Mouse (Mus musculus) layer of hippocampus, adult 8-10 months (tissue): ENCODE data around the gene Slc25a33. TPM values are rescaled to one million over a fixed set of nuclear protein-coding genes. Genes with fewer than 3 reads are reported as not detected.

ENCODE experiments used
- DNase-seq, 2 experiments: peaks; one replicate each; pipeline ENCODE4 v3.0.0; 2022; ENCODE audit warnings: low spot score in 2 of 2
- total RNA-seq, 4 experiments: library from RNA; stranded (reverse); gene quantifications; 2 replicates each; pipeline ENCODE4 v1.2.4; 2022

The Slc25a33 gene
- total RNA-seq, 4 experiments from 2014 or later = 29.9 to 33.1 (median 31.0) TPM

DNA sequence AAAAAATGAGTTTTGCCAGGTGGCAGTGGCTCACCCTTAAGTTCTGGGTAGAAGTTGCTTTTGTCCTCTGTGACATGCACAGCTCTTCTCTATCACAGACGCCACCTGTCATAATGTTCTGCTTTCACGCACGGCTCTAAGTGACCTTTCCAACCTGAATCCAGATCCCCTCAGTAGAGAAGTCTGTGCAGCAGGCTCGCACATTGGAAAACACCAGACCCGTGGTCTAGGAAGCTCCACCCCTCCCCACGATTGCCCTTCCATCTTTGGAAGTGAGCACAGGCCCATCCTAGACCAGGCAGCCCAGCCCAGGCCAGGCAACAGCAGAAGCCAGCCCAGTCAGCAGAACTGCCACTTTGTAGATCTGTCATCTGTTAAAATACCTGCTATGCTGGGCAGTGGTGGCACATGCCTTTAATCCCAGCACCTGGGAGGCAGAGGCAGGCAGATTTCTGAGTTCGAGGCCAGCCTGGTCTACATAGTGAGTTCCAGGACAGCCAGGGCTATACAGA lies 20.9 kb upstream of the Slc25a33 start:
- no peak for DNase-seq

DNA sequence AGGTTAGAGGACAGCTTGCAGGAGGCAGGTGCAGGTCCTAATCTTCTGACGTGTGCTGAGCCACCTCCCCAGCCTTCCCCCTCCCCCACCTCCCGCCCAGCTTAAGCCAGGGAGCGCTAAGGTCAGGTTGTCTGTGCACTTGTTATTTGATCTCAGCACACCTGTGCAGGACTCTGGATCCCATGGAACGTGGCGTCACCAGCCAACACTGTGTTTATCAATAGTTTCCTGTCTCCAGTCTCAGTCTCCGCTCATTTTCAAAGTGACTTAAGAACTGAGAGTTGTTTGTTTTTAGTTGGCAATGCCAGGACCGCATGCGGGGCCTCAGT lies 19.9 kb upstream of the Slc25a33 start:
- DNase-seq = no peak

DNA sequence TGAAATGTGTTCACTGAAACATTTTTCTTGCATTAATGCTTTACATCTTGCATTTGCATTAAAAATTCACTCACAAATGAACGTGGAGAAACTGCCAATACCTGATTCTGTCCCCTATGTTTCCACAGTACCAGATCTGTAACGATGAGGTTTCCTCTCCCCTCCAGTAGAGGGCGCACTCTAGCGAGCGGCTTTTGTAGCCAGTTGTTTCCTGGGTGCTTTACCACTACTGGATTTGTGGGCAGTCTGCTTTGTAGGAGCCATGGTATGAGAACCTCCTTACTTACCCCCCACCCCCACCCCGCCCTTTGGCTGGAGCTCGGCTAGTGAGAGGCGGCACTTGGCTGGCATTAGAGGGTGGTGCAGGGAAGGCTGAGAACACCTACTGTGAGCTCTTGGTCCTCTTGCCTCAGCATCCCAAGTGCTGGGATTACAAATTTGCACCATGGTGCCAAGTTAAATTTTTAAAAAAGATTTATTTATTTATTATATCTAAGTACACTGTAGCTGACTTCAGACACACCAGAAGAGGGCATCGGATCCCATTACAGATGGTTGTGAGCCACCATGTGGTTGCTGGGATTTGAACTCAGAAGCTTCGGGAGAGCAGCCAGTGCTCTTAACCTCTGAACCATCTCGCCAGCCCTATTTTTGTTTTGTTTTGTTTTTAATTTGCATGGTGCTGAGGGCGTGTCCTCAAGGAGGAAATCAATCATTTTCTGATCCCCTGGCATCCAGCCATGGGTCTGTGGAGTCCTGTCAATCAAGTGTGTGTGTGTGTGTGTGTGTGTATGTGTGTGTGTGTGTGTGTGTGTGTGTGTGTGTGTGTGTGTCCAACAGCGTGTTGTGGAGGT lies 19.3 kb upstream of the Slc25a33 start:
- no peak for DNase-seq

DNA sequence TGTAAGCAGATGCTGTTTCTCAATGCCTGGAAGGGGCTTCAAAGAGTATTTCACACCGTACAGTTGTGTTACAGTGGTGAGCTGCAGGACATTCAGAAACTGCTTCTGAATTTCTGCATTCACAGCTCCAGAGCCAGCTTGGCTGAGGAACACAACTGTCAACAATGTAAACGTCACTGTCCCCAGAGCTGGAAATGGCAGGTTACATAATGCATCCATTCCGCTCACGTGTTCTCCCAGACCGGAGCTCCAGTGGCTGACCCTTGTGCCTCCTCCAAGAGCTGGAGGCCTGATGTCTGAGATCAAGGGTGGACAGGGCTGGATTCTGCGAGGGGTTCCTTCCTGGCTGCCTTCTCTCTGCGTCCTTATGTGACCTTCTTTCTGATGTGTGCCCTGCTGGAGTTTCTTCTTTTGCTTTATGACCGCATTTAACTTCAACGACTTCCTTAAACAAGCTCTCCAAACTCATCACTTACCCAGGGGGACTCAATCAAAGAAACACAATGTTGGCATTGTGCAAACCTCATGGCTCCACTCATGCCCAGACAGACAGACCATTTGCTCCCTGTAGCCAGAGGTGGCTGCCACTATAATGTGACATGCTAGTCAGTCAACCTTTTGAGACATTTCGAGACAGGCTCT lies 18.2 kb upstream of the Slc25a33 start:
- no peak for DNase-seq

DNA sequence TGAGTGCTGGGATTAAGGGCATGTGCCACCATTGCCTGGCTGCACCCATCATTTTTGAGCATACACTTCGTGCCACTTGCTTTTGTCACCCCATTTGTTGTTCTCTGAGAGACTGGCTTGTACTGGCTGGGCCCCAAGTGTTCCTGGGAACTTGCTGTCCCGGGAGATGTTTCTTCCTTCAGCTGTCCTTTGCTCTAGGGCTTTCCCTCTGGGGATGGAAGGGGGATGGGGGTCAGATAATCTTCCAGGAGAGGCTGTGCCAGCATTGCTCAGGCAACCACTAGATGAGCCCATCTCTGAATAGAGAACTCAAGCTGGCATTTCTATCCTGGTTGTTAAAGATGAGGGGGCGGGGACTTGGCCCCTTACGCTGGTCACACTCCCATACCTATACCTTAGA lies 17.4 kb upstream of the Slc25a33 start:
- DNase-seq = no peak

DNA sequence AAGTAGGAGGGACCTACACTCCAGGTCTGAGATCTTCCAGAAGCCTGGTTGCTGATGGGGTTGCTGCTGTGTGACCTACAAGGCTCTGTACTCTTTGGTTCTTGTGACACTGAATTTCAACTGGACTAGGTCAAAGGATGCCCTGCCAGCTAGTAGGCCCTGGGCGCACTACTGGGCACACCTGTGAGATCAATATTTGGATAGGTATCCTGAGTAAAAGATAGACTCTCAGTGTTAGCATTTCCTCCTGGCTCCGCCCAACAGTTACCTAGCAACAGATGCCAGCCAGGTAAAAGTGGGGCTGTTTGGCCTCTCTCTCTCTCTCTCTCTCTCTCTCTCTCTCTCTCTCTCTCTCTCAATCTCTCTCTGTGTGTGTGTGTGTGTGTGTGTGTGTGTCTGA lies 16.9 kb upstream of the Slc25a33 start:
- DNase-seq = no peak

DNA sequence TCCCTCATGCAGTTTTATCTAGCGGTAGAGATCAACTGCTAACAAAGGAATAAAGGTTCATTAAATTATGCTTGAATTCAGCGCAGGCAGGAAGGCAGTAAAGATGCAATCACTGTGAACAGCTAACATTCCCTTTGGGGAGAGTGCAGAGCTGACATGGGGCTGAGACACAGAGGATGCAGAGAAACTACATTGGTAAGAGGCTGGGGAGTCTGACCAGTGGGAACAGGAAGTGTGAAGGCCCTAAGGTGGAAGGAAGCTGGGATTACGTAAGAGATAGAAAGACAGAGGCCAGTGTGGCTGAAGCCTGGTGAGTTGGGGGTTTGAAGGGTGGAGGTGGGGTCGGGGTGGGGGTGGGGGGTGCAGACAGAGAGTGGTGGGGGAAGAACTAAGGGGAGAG lies 16.5 kb upstream of the Slc25a33 start:
- no peak for DNase-seq

DNA sequence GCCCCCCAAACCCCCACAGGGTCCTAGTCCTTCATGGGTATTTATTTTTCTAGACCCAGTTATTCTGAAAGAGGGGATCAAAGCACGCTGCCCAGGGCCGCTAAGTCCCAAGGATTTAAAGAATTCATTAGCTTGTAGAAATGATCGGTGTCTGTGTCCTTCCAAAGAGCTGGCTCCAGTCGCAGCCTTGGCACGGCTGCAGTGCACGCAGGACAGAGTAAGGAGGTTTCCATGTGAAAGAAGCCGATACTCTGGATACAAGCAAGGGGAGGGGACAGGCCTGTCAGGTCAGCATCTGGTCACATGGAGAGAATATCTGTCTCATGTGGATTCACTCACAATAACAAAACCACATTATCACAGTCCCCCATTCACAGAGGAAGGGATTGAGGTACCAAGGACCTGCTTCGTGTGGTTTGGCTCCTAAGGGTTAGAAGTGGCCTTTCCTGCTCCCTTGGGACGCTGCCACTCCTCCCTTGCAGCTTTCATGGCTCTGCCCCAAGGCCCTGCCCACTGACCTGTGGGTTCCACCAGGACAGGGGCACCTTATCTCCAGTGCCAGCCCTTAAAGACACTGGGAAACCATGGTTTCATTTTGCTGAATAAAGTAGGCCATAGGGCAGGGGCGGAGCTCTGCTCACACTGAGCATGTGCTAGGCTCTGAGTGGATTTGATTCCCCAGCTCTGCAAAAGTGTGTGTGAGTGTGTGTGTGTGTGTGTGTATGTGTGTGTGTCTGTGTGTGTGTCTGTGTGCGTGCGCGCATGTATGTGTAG lies 15.5 kb upstream of the Slc25a33 start:
- DNase-seq = no peak

DNA sequence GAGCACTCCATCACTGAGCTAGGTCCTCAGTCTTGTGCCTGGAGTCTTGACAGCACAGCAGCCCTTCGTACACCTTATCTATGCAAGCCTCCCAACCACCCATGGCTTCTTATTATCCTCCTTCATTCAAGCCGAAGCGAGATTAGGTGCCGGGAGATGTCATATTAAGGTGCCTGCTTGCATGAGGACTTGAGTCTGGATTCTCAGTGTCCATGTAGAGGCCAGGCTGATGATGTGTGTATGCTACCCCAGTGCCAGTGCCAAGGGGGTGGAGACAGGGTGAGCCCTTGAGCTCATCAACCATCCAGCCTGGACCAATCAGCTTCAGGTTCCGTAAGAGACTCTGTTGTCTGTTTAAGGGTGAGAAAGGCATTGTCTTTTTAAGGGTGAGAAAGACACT lies 10.8 kb upstream of the Slc25a33 start:
- DNase-seq = no peak

DNA sequence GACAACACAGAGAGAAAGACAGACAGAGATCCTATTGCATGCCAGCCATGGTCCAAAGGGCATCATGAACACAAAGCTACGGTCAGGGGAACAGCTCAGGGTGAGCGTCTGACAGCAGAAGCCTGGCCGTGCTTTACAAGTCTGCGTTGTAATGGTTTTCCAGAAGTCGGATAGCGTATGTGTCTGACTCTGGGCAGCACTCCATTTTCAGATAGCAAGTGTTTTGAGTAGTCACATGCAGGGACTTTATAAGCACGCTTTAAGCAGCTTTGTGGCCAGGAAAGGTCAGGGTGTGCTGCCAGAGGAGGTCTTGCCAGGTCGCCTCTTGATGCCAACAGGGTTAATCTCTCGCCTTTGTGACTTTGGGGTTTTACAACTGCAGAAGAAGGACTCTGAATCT lies 10.3 kb upstream of the Slc25a33 start:
- DNase-seq = no peak

DNA sequence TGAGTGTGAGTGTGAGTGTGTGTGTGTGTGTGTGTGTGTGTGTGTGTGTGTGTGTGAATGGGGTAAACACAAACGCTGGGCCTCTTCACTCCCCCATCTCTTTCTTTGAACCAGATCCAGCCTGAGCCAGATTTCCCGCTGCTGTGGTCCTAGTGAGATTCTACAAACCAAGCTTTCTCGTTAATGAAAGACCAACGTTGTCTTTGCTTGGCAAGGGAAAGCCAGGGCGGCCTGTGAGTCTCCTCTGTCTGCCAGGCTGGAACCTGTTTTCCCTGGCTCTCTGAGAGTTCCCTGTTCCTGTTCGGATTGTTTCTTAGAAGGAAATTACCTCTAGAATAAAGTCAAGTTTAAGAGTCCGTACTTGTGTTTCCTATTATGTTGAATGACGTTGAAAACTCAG lies 8.9 kb upstream of the Slc25a33 start:
- DNase-seq = no peak

DNA sequence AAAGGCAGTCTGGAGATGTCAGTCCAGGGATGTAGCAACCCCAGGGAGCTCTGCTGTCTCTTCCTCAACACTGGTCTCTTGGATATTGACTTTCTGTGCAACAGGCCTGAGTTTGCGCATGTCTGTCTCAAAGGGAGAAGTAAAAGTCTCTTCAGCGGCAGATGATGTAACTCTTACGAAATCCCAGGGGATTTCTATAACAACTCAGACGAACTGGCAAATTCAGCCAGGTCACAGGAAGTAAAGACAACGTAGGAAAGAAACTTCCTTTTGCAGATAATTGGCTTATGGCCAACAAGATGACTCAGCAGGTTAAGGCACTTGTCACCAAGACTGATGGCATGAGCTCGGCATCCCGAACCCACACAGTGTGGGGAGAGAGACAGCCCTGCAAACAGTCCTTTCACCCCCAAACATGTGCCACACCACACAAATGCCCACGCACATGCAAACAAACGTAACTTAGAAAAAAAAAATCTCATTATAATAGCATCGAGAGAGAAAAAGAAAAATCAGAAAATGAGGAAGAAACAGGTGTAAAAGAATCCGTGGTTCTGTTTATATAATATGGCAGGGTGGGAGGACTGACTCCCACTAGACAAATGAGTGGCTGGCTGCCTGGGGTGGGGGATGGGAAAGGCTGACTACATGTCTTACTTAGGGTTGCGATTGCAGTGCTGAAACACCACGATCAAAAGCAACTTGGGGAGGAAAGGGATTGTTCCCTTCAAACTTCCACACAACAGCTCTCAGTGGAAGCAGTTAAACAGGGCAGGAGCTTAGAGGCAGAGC lies 6.7 kb upstream of the Slc25a33 start:
- no peak for DNase-seq

DNA sequence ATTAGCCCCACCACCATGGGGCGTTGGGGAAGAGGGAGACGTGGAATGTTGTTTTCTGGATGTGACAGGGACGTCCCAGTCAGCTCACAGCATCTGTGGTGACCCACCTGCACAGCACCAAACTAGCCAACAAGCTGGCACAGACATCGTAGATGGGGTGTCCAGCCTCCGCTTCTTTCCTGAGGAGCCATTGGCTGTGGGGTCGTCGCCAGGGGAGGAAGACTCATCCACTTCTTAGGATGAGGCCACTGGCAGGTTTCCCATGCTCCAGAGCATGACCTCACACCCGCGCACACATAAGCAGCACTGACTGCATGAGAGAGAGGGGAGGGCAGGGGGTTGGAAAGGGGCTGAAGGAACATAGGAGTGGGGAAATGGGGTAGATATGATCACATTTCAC lies 5.9 kb upstream of the Slc25a33 start:
- DNase-seq = no peak

DNA sequence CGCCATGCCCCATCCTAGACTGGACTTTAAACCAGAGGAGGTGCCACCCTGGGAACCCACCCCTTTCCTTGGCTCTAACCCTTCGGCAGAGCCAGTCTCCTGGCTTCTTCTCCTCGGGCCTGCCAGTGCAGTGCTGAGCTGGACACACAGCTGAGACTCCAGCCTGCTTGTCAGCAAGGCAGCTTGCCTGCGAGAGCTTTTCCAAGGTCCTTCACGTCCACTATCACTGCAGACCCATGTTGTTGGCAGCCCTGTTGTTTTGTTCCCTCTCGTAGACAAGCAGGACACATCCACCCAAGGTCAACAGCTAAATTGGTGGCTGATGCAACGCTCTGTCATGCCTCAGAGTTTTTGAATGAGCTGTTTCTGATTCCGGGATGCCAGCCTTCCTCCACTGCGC lies 3.0 kb upstream of the Slc25a33 start:
- DNase-seq = no peak

DNA sequence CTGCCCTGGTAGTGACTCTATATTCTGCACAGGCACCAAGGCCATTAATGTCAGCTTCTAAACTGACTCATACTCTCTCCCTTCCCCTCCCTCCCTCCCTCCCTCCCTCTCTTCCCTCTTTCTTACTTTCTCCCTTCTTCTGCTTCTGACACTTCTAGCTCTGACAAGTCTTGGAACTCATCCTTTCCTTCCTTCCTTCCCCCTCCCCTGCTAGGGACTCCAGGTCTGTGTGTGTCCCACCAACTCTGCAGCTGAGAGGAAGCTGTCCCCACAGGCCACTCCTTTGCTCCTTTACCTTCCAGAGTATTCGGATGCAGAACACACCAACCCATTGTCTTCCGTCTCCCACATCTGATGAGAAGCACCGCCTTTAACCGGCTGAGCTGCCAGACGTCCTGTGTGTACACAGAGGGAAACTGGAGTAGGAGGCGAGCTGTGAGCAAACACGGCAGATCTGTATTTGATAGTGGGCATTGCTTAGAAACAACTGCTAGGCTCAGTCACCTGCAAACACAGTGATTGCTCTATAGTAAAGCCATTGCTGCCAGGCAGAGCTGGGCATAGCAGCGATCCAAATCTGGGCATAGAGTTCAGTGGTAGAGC lies 1.8 kb upstream of the Slc25a33 start:
- DNase-seq = no peak

DNA sequence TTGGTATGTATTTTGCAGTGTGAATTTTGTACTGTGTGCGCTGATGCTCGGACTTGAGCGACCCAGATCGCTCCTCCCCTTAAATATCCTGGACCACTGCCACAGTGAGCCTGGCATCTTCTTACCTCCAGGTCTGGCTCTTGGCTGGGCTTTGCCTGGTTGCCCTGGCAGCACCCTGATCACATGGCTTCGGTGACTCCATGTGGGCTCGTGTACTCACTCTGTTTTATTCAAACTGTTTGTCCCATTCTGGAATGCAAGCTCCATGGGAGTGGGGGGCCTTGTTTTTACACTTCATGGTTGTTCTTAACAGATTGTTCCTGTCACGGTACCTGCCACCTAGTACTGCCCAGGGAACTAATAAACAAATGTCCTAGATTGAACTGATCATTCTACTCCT lies 1.3 kb upstream of the Slc25a33 start:
- no peak for DNase-seq

DNA sequence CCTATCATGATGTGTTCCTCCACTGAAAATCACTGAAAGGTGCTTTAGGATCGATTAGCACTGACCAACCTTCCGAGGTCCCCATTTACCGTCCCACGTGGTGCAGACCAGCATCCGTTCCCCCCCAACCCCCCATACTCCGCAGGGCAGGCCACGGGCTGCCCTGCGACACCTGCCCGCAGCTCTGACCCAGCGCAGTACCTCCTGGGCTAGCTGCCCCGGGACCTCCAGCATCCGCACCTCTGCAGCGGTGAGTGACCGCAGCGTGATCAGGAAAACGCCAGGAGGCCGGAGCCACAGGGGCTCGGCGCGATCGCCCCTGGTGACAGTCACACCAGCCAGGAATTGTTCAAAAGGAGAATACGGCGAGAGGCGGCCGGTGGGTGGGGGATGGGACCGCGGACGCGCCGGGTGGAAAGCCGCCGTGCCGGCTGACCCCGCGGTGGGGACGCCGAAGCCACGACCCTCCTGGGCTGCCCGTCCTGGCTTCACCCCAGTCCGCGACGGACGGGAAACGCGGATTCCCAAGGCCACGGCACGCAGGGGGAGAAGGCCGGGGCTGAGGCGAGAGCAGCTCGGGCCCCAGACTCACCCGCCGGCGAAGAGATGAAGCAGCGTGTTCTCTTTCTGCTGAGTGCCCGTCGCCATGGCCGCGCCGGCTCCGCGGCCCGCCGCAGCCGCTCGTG lies 526 bp downstream of the Slc25a33 start:
- no peak for DNase-seq

DNA sequence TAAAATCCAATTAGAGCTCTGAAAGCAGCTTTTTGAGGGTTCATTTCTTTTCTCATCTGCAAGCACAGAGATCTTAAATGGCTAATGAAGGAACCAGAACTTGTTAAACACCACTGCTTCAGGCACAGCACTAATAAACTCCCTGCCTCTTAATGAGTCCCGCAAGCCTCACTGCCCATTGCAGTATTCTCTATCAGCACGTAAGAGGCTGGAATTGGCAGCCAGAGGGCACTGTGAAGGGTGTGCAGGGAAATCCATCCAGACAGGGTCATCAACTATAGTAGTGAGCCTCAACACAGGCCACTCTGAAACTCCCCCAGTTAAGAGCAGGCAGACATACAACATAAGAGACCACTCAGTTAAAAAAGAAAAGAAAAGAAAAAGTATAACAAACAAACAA lies 1.7 kb downstream of the Slc25a33 start:
- DNase-seq = no peak

DNA sequence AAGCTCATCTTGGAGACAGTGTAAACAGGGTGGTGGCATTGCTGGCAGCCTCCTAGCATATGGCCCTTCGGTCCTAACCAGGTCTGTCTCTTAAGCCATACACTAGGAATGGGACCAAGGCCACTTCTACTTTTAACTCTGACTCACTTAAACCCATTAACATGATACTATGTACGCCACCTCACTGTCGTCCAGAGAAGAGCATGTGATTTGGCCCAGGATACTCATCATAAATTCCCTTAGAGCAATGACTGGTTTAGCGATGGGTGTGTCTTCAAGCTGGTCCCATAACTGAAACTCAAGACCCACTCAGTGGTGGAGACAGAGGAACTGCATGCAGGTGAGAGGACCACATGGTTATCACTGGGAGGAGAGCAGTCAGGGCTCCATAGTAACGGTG lies 8.9 kb downstream of the Slc25a33 start:
- DNase-seq = no peak

DNA sequence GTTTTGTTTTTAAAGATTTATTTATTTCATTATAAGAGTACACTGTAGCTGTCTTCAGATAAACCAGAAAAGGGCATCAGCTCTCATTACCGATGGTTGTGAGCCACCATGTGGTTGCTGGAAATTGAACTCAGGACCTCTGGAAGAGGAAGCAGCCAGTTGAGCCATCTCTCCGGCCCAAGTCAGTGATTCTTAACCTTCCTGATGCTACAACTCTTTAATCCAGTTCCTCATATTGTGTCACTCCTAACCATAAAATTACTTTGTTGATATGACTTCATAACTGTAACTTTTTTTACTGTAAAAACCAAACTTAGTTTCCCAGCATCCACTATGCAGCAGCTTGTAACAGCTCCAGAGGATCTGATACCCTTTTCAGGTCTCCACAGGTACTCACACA lies 10.7 kb downstream of the Slc25a33 start:
- DNase-seq = no peak

DNA sequence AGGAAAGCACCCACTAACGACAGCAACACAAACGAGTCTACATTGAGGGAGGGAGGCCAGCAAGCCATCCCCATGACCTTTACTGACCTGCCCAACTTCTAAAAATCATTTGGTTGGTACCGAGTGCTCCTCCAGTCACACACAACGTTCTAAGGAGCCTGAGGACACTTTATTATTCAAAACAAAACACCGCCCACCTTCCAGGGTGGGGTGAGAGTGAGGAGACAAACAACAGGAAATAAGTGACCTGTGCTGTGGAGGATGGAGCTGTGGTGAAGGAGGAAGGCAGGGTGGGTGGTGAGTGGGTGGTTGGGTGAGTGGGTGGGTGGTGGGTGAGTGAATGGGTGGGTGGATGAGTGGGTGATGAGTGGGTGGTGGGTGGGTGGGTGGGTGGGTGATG lies 14.6 kb downstream of the Slc25a33 start:
- no peak for DNase-seq
